Mouse (Mus musculus) effector memory CD4-positive, alpha-beta T cell, adult 7 months (primary cell): ENCODE measurements around the gene Gucy2c. TPM values are rescaled to one million over a fixed set of nuclear protein-coding genes. Genes with fewer than 3 reads are reported as not detected.

Source experiments
- polyA plus RNA-seq: library from polyadenylated mRNA; unstranded; fragments of 100-300 nt; shearing (Covaris generic); gene quantifications from one replicate; pipeline ENCODE4 v1.2.1, GENCODE M21; 2017

The Gucy2c gene
- polyA plus RNA-seq = not detected

GRCm38 (mm10) chr6:136781377-136781986 is at the start of gene Gucy2c:
Gene Gucy2c, minus strand, starts transcription at chr6:136781765.

DNA sequence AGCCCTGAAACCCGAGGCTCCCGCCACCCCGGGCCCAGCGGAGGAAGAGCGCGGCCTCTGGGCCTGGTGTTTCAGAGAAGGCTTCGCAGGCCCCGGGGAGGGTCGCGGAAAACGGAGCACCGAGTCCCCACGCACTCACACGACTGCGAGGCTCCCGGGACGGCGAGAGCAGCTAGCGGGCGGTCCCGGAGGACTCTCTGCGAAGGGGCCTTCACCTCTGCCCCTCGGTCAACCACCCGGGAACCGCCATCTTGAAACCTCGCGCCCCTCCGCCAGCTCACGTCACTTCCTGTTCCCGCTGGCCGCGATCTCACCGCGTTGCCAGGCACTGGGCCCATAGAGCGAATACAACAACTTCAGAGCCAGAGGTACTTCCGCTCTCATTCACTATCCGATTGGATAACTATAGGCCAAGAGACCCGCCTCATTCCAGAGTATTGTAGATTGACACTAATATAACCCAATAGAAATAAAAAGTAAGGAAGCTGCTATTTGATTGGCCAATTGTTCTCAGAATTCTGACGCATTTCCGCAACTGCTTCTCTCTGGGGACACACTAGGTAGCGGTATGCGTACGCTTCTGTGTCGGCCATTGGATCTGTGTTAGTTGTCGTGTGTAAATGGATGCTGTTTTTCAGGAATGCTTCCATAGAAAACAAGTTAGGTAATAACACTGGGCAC is 46.5 kb upstream of the Gucy2c start, which contains the start of gene Wbp11:
TSS of gene Wbp11 (minus strand) at position 353 of the 681 bp plus-strand sequence.

GRCm38 (mm10) chr6:136827516-136827880 is 45.9 kb upstream of the Gucy2c start, which contains the start of gene BC049715:
Gene BC049715, plus strand, starts transcription at chr6:136827626.

DNA sequence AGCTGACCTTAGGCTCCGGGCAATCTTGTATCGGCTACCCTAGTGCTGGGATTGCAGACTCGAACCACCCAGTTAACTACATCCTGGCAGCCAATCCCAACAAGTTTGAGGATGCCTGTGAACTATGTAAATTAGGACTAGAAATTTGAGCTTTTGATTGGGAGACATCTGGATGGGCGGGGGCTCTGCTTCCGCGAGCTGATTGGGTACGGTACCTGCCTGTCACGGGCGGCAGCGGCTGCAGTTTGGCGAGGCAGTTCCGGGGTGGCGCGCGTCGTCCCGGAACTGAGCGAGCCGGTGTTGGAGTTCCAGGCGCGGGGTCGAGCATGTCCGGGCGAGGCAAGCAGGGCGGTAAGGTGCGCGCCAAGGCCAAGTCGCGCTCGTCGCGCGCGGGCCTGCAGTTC is 26.5 kb upstream of the Gucy2c start, which contains the start of gene H2afj:
TSS of gene H2afj (plus strand) at position 231 of the 404 bp plus-strand sequence.

DNA sequence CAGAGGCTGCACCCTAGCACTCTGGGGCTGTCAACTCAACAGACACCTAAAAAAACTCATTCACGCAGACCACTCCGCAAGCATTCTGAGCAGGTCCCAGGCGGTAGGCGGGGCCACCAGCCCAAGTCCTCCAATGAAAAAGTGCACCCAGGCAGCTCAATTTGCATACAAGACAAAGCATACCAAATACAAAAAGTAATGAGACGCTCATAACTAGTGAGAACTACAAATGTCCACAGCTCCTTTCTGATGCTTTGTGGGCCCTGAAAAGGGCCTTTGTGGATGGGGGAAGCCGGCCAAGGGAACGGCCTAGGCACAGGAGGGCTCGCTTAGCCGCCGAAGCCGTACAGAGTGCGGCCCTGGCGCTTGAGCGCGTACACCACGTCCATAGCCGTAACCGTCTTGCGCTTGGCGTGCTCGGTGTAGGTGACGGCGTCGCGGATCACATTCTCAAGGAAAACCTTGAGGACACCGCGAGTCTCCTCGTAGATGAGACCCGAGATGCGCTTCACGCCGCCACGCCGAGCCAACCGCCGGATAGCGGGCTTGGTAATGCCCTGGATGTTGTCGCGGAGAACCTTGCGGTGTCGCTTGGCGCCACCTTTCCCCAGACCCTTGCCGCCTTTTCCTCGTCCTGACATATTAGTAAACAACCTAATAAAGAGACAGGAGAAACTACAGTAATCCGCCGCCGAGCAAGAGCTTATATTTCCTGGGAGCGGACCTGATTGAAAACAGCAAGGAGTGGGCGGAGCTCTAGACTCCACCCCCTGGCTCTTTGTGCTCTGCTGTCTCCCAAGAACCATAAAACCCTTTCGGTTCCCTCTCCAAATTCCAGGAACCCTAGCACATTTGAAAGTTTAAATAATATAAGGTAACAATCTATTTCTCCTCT is 22.4 kb upstream of the Gucy2c start, which contains the start of gene Hist4h4:
TSS of gene Hist4h4 (minus strand) at position 677 of the 895 bp plus-strand sequence.

GRCm38 (mm10) chr6:136661706-136662016 is 119.9 kb downstream of the Gucy2c start, which contains the start of gene Plbd1:
Gene Plbd1, minus strand, starts transcription at chr6:136661928.

Other genes starting within 250 kb of the Gucy2c start
- 0.49 TPM for gene Plbd1, start 119.8 kb downstream of the Gucy2c start, polyA plus RNA-seq
- gene Hist4h4, start 22.6 kb upstream of the Gucy2c start, polyA plus RNA-seq = 0.48 TPM
- 198 TPM for gene H2afj, start 26.5 kb upstream of the Gucy2c start, polyA plus RNA-seq
- 3.0 TPM for gene BC049715, start 45.9 kb upstream of the Gucy2c start, polyA plus RNA-seq
- gene Wbp11, start 46.5 kb upstream of the Gucy2c start, polyA plus RNA-seq = 166 TPM
- not detected for gene Smco3, start 53.7 kb upstream of the Gucy2c start, polyA plus RNA-seq
- gene Art4, start 76.0 kb upstream of the Gucy2c start, polyA plus RNA-seq = 0.34 TPM
- not detected for gene Mgp, start 94.1 kb upstream of the Gucy2c start, polyA plus RNA-seq
- gene Erp27, start 140.4 kb upstream of the Gucy2c start, polyA plus RNA-seq = not detected
- gene Pde6h, start 142.1 kb upstream of the Gucy2c start, polyA plus RNA-seq = 0.38 TPM
- gene Arhgdib, start 160.1 kb upstream of the Gucy2c start, polyA plus RNA-seq = 1,465 TPM